Mouse (Mus musculus) midbrain, embryonic 16.5 days (tissue): ENCODE data around the gene H2-DMa. TPM values are rescaled to one million over a fixed set of nuclear protein-coding genes. Genes with fewer than 3 reads are reported as not detected.
"Not testable (repeated sequence)": the region's sequence is repeated elsewhere in the genome, so short reads cannot be mapped to it uniquely, and the experiment has no call there.

Experiments
- ATAC-seq: fragments of 200-750 bp; cut with Nextera tagmentation; 2 replicates; pipeline ENCODE4 v1.8.0; 2017; ENCODE audit warnings: moderate TSS enrichment
- H3K27ac ChIP-seq: fragments of 300-500 bp; sonication (generic); 2 replicates; pipeline ENCODE4 v1.5.1; 2014; ENCODE audit warnings: mild to moderate bottlenecking, low read length, mixed read lengths
- H3K27me3 ChIP-seq: fragments of 300-500 bp; sonication (generic); 2 replicates; pipeline ENCODE4 v1.6.1; 2014; ENCODE audit warnings: low read depth, low read length, mixed read lengths; ENCODE audit not compliant: control insufficient read depth, insufficient read depth
- H3K36me3 ChIP-seq: fragments of 300-500 bp; sonication (generic); 2 replicates; pipeline ENCODE4 v1.6.1; 2014; ENCODE audit warnings: mild to moderate bottlenecking, low read length, moderate library complexity, mixed read lengths; ENCODE audit not compliant: control insufficient read depth, insufficient read depth
- H3K4me1 ChIP-seq: fragments of 300-500 bp; sonication (generic); 2 replicates; pipeline ENCODE4 v1.6.1; 2014; ENCODE audit warnings: mild to moderate bottlenecking, low read length, mixed read lengths; ENCODE audit not compliant: control insufficient read depth, insufficient read depth
- H3K4me2 ChIP-seq: fragments of 300-500 bp; sonication (generic); 2 replicates; pipeline ENCODE4 v1.6.1; 2014; ENCODE audit warnings: mild to moderate bottlenecking, low read length, mixed read lengths
- H3K4me3 ChIP-seq: fragments of 300-500 bp; sonication (generic); 2 replicates; pipeline ENCODE4 v1.5.1; 2014; ENCODE audit warnings: low read depth, mild to moderate bottlenecking, low read length, moderate library complexity, mixed read lengths
- H3K9ac ChIP-seq: fragments of 300-500 bp; sonication (generic); 2 replicates; pipeline ENCODE4 v1.6.1; 2014; ENCODE audit warnings: low read depth, low read length, mixed read lengths
- H3K9me3 ChIP-seq: fragments of 300-500 bp; sonication (generic); replicated peaks from 2 replicates; pipeline ENCODE4 v1.6.1; 2014; ENCODE audit warnings: mild to moderate bottlenecking, low read length, mixed read lengths; ENCODE audit not compliant: control insufficient read depth, poor library complexity, severe bottlenecking
- WGBS: fragments of 180-500 bp; shearing (Covaris S2); extraction: QIAGEN DNeasy Blood & Tissue Kit; methylation state at CpG from one replicate; pipeline ENCODE4 v1.1.7; 2014; 5-methylcytosine and 5-hydroxymethylcytosine counted together
- polyA plus RNA-seq: library from polyadenylated mRNA; unstranded; fragments of >200 nt; fragmentation: Nextera tagmentation; extraction: Ambion mirVana; gene quantifications from 2 replicates; pipeline ENCODE4 v1.2.1, GENCODE M21; 2015

H2-DMa gene
- polyA plus RNA-seq, 1 experiment from 2014 or later = 22.7 TPM

DNA sequence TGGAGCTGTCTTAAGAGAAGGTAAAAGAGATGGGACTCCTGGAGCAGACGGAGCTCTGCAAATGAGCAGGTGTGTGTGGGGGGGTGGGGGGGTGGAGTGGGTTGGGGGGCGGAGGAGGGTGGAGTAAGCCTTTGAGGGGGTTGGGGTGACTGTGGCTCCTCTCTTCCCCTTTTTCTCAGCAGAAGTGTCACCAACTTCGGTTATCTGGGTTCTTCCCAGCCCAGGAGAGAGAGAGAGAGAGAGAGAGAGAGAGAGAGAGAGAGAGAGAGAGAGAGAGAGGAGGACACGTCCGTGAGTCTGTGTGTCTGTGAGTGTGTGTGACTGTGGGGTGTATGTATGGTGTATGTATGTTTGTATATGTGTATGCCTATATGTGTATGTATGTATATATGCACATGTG lies 24.1 kb downstream of the H2-DMa start:
- no peak overlapping the region for H3K4me2 ChIP-seq
- WGBS = 62% methylated on average over 5 of the region's 5 CpGs
- H3K4me1 ChIP-seq = peaks cover 6% of the 10 kb centered on the region; the same call in 1 of the 2 replicates
- H3K27ac ChIP-seq = no peak overlapping the region
- H3K27me3 ChIP-seq = peaks cover 28% of the 10 kb centered on the region
- no peak for ATAC-seq
- H3K9me3 ChIP-seq = no peaks in the 10 kb centered on the region
- no peak overlapping the region for H3K9ac ChIP-seq
- H3K4me3 ChIP-seq = no peak overlapping the region
- H3K36me3 ChIP-seq = no peaks in the 10 kb centered on the region

DNA sequence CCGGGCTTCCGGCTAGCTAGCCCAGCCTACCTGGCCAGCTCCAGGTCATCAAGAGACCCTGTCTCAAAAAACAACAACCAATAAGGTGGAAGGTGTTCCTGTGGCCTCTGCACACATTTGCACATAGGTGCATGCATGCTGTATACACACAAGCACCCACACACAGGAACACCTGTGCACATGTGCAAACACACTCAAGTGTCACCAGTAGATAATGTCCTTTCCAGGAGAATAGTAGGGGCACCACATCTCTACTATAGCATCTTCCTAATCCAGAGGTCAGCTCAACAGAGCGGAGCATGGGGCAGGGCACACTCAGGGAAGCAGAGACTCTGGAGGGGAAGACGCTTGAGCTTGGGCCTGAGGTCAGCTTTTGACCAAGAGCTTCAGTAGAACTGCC lies 24.9 kb downstream of the H2-DMa start:
- not testable (repeated sequence) for H3K4me2 ChIP-seq, H3K4me1 ChIP-seq, H3K4me3 ChIP-seq, H3K9ac ChIP-seq, H3K36me3 ChIP-seq, H3K27ac ChIP-seq, H3K9me3 ChIP-seq, ATAC-seq
- peaks cover 21% of the 10 kb centered on the region for H3K27me3 ChIP-seq
- 91% methylated on average over 4 of the region's 4 CpGs for WGBS

DNA sequence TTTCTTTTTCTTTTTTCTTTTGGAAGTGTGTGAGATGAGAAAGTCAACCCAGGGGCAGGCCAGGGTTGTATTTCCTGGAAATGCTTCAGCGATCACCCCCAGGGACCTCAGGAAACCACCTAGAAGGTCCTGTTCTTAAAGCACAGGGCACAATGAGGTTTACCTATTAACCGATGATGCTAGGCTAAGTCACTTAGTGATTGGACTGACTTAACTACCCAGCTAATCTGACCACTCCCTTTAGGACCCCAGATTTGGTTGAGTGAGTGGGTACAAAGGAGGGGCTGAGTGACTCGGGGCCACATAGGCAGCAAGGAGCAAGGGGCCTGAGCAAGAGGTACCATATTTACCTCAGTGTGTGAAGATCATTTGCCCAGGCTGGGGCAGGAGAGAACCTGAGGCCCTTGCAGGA lies 25.6 kb downstream of the H2-DMa start:
- Histone ChIP-seq H3K4me1 (no peaks in the 10 kb centered on the region; the same call in 1 of the 2 replicates), H3K9ac (no peak overlapping the region), H3K27me3 (peaks cover 13% of the 10 kb centered on the region), H3K4me3 (no peak overlapping the region), H3K36me3 (no peaks in the 10 kb centered on the region), H3K4me2 (no peak overlapping the region), H3K27ac (no peak overlapping the region), H3K9me3 (no peaks in the 10 kb centered on the region)
- no peak for ATAC-seq
- WGBS = 76% methylated on average over 3 of the region's 3 CpGs

DNA sequence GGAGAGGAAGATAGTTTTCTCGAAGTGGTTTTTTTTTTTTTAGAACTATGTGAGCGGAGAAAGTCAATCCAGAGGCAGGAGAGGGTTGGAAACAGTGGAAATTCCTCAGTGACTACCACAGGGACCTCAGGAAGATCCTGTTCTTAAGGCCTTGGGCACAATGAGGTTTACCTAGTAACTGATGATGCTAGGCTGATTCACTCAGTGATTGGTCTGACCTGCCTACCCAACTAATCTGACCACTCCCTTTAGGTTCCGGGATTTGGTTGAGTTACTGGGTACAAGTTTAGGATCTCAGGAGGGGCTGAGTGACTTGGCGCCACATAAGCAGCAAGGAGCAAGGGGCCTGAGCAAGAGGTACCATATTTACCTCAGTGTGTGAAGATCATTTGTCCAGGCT lies 33.6 kb downstream of the H2-DMa start, which contains the start of gene H2-DMb1:
TSS of gene H2-DMb1 (plus strand) at position 150 of the 400 bp plus-strand sequence.
- Histone ChIP-seq H3K9me3 (no peaks in the 10 kb centered on the region), H3K27me3 (no peaks in the 10 kb centered on the region), H3K4me2 (no peak within 1 kb of the TSS), H3K4me1 (no peaks in the 10 kb centered on the region), H3K27ac (no peak within 1 kb of the TSS), H3K9ac (no peak within 1 kb of the TSS), H3K4me3 (no peak within 1 kb of the TSS), H3K36me3 (no peaks in the 10 kb centered on the region)
- 61% methylated on average over 4 of the region's 4 CpGs for WGBS
- no peak for ATAC-seq

DNA sequence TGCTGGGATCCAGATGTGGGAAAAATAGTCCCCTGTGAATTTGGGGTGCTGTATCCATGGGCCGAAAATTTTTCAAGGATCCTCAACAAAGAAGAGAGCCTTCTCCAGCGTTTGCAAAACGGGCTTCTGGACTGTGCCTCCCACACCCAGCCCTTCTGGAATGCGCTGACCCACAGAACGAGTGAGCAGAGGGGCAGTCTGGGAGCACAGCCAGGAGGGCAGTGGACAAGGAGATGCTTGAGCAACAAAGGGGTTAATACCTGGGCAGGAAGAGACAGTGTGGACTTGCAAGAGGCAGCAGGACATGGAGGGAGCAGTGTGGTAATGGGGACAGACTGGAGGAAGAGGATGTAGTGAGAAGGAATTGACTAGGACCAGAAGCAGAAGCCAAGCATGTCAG lies 36.2 kb downstream of the H2-DMa start:
- Histone ChIP-seq H3K27ac (no peak overlapping the region), H3K36me3 (no peaks in the 10 kb centered on the region), H3K4me3 (no peak overlapping the region), H3K4me1 (no peaks in the 10 kb centered on the region), H3K9ac (no peak overlapping the region), H3K9me3 (no peaks in the 10 kb centered on the region), H3K27me3 (no peaks in the 10 kb centered on the region), H3K4me2 (no peak overlapping the region)
- ATAC-seq = no peak
- 54% methylated on average over 5 of the region's 5 CpGs for WGBS

DNA sequence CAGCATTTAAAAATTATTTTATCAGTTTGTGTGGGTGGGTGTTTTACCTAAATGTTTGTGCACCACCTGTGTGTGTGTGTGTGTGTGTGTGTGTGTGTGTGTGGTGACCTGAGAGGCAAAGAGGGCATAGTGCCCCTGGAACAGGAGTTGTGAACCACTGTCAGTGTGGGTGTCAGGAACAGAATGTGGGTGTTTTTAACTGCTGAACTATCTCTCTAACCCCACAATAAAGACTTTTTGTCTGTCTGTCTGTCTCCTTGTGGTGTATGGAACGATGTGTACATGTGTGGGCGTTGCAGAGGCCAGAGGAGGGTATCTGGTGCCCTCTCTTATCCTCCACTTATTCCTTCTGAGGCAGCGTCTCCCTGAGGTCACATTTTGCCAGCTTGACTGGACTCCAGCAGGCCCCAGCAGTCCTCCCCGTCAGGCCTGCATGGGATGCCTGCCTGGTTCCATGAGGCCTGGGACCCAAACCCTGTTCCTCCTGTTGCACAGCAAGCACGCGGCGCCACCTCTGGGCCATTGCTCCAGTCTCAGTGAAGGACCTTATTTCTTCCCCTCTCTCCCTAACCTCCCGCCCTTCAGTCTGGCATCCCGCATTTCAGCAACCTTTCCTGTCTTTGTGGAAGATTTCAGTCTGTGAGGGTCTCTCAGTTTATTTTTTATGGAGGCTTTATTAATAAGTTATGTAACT lies 45.0 kb downstream of the H2-DMa start:
- Histone ChIP-seq H3K9me3 (no peaks in the 10 kb centered on the region; the same call in 1 of the 2 replicates), H3K4me1 (no peaks in the 10 kb centered on the region), H3K27ac (no peak overlapping the region), H3K9ac (no peak overlapping the region), H3K4me2 (no peak overlapping the region), H3K4me3 (no peak overlapping the region), H3K36me3 (no peaks in the 10 kb centered on the region), H3K27me3 (no peaks in the 10 kb centered on the region)
- no peak for ATAC-seq
- 45% methylated on average over 9 of the region's 9 CpGs for WGBS

DNA sequence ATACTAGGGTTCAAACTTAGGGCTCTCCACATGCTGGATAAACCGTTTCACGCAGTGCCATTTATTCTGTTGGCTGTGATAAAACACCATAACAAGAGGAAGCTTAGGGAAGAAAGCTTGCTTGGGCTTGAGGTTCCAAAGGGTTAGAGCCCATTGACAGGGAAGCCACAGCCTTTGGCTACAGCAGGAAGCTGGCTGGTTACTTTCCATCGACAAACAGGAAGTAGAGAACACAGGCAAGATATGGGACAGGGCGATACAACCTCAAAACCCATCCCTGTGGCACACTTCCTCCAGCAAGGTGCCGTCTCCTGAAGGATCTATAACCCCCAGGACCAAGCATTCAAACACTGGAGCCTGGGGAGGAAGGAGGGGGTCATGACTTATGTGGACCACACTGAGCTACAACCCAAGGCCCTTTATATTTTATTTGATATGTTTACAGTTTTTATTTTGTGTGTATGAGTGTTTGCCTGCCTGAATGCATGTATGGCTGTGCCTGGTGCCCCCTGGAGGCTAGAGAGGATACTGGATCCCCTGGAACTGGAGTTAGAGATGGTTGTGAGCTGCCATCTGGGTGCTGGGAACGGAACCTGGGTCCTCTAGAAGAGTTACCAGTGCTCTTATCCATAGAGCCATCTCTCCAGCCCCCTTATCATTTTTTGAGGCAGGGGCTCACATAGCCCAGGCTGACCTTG lies 45.8 kb downstream of the H2-DMa start:
- no peak for ATAC-seq
- H3K4me1 ChIP-seq = no peaks in the 10 kb centered on the region
- H3K4me2 ChIP-seq = no peak overlapping the region
- H3K9ac ChIP-seq = no peak overlapping the region
- H3K9me3 ChIP-seq = no peaks in the 10 kb centered on the region; the same call in 1 of the 2 replicates
- H3K27ac ChIP-seq = no peak overlapping the region
- H3K4me3 ChIP-seq = no peak overlapping the region
- WGBS = 94% methylated on average over 6 of the region's 6 CpGs
- no peaks in the 10 kb centered on the region for H3K27me3 ChIP-seq
- H3K36me3 ChIP-seq = no peaks in the 10 kb centered on the region

DNA sequence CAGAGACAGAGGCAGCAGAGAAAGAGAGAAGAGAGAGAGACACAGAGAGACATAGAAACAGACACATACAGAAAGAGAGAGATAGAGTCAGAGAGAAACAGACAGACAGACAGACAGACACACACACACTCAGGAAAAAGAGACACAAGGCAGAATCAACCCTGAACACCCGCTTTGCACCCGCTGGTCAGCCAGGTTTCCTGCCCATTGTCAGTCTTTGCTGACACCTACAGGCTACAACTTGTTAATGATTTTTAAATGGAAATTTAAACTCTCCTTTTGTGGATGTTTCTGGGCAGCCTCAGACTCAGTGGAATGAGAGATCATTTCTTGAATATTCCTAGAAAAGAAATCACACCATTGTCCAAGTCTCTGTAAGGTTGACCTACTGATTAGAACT lies 49.9 kb downstream of the H2-DMa start:
- Histone ChIP-seq H3K36me3 (no peaks in the 10 kb centered on the region), H3K4me3 (no peak overlapping the region), H3K9ac (no peak overlapping the region), H3K27me3 (no peaks in the 10 kb centered on the region), H3K4me1 (no peaks in the 10 kb centered on the region), H3K4me2 (no peak overlapping the region), H3K9me3 (no peaks in the 10 kb centered on the region; the same call in 1 of the 2 replicates), H3K27ac (no peak overlapping the region)
- WGBS = 0% methylated on average over 2 of the region's 2 CpGs
- no peak for ATAC-seq

DNA sequence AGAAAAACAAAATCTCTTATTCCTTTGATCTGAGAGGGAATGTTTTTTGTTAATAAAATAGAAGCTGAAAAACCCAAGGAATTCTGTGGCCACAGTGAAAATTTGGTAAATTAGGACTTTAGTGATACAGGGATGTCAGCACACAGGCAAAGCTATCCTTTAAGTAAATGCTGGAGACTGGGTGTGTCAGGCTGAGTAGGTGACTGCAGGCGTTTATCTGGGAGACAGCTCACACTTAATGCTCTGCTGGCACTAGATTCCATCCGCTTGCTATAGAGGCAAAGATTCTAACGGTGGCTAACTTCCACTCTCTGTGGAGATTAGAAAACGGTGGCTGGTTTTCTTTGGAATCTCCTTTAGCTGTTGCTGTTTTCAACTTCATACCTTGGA lies 51.1 kb downstream of the H2-DMa start:
- no peaks in the 10 kb centered on the region for H3K27me3 ChIP-seq
- no peaks in the 10 kb centered on the region for H3K4me1 ChIP-seq
- H3K27ac ChIP-seq = no peak overlapping the region
- H3K4me3 ChIP-seq = no peak overlapping the region
- no peaks in the 10 kb centered on the region; the same call in 1 of the 2 replicates for H3K9me3 ChIP-seq
- H3K36me3 ChIP-seq = no peaks in the 10 kb centered on the region
- H3K9ac ChIP-seq = no peak overlapping the region
- 27% methylated on average over 4 of the region's 4 CpGs for WGBS
- no peak for ATAC-seq
- H3K4me2 ChIP-seq = no peak overlapping the region
